Mouse (Mus musculus): ENCODE data around the gene Ppdpf.

GRCm38 (mm10) chr2:181231171-181231570 lies 44.1 kb downstream of the Ppdpf start:
- no peak for TF ChIP-seq POLR2A (IDR thresholded peaks at IDR 0.05; ENCODE audit: low read depth, low read length)
- no peak for TF ChIP-seq CTCF (IDR thresholded peaks at IDR 0.05; ENCODE audit: extremely low read depth, insufficient read length, insufficient replicate concordance, low read depth, low read length)

Data from small intestine, adult 2 months (tissue).